Mouse (Mus musculus) erythroblast, adult 5-6 weeks (primary cell): ENCODE data around the gene Sumo3. TPM values are rescaled to one million over a fixed set of nuclear protein-coding genes. Genes with fewer than 3 reads are reported as not detected.

Source experiments
- ATAC-seq: replicated peaks from 2 replicates; pipeline ENCODE4 v1.8.0; 2016; ENCODE audit warnings: moderate number of reproducible peaks, mild to moderate bottlenecking, moderate TSS enrichment, inconsistent platforms; ENCODE audit not compliant: poor library complexity, low FRiP score, severe bottlenecking
- total RNA-seq, 2 experiments: library from RNA; stranded (forward) in 1 of 2; stranded (reverse) in 1 of 2; fragments of 150-400 nt in 1 of 2; fragments of 200-764, 138-1000 nt in 1 of 2; gene quantifications; 2 replicates each; pipeline versions ENCODE4 v1.2.3 to v1.2.4; 2015 to 2017; ENCODE audit warnings: low replicate concordance in 2 of 2

Gene Sumo3
- 6.3 and 20.2 TPM in 2 replicates for total RNA-seq (2015; ENCODE audit: low replicate concordance)
- total RNA-seq (2017; ENCODE audit: low replicate concordance), result 30.7 and 32.1 TPM in 2 replicates

DNA sequence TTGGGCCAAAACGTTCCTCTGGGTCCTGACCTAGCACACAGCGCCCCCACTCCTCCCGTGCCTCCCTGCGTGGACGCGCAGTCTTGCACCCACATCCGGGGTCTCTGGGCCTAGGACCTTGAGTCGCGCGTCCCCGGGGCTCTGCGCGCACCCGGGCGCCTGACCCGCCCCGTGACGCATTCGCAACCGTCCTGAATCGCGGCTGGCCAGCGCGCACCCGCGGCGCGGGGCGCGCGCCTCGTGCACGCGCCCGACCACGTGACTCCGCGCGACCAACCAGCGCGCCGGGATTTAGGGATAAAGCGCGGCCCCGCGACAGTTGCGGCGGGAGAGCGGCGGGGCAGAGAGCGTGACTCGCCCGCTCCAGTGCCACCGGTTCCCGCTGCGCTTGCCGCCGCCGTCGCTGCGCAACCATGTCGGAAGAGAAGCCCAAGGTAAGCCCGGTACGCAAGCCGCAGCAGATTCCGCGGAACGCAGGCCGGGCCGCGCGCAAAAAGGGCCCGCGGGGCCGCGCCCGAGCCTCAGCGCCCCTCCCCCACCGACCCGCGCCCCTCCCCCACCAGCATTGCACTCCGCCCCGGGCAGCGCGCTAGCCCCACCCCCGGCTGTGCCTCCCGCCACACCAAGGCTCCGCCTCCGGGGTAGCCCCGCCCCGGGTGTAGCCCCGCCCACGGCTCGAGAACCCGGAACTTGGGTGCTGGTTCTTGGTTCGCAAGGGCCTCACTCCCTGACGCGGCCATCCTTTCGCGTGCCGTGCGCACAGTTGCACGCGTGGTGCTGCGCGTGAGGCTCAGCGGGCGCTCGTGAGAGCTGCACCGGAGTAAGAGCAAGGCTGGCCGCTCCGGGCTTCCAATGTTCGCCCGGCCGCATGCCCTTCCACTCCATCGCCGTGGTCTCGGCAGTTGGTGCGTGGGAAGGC, at the start of gene Sumo3, which contains the start of gene Gm49325:
Gene Sumo3, plus strand, starts transcription at position 190 of the 919 bp plus-strand sequence.
Gene Gm49325, plus strand, starts transcription at position 290 of the 919 bp plus-strand sequence.
- ATAC-seq, result peak; percentile 92

DNA sequence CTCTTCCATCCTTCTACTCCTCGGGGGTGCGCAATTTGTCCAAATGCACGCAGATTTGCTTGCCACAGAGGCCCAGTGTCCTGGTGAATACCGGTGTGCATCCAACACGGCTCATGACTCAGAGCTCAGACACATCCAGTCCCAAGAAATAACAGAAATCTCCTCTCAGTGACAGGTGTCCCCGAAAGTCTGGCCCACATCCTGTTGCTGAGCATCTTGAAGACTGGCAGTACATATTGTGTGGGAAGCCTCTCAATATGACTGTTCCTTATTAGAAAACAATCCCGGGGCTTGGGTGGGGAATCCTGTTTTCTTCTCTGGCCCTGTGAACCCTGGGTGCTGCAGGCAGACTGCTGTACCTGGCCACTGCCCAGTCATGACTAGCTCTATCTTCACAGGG, 49.3 kb upstream of the Sumo3 start:
- ATAC-seq, result no peak

DNA sequence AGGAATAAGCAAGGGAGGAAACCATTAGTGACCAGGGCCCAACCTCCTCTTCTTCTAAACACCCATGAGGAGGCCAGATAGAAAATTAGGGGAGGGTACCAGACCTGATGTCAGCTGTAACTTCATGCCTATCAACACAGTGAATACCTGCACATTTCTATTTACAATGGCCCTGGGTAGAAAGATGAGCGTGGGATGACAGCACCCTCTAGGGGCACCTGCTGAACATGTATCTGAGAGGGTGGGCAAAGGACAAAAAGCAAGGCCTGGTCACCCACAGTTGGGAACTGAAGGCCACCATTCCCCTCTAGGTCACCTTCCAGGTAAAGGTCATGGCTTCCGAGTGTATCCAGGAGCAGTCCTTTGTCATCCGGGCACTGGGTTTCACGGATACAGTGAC, 48.3 kb upstream of the Sumo3 start:
- no peak for ATAC-seq

DNA sequence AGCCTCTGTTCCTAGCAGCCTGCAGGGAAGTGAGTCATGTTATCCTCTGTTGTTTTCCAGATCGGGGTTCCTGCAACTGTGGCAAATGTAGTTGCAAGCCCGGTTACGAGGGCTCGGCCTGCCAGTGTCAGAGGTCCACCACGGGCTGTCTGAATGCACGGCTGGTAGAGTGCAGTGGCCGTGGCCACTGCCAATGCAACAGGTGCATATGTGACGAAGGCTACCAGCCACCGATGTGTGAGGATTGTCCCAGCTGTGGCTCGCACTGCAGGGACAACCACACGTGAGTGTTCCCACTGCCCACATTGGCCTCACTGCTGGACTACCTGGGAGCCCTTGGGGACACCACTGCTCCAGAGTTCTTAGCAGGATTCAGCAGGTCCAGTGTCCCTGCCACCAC, 45.8 kb upstream of the Sumo3 start:
- ATAC-seq, result no peak

DNA sequence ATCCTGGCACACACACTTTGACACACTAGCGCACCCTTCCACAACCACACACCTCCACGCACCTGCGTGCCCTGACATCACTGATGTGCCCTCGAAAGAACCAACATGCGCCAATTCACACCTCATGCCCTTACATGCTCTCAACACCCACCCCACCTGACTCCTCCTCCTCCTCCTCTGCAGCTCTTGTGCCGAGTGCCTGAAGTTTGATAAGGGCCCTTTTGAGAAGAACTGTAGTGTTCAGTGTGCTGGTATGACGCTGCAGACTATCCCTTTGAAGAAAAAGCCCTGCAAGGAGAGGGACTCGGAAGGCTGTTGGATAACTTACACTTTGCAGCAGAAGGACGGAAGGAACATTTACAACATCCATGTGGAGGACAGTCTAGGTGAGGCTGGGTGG, 45.1 kb upstream of the Sumo3 start:
- ATAC-seq, result 0 out of 2 replicates have a peak, but pooled peaks have one; percentile 36

DNA sequence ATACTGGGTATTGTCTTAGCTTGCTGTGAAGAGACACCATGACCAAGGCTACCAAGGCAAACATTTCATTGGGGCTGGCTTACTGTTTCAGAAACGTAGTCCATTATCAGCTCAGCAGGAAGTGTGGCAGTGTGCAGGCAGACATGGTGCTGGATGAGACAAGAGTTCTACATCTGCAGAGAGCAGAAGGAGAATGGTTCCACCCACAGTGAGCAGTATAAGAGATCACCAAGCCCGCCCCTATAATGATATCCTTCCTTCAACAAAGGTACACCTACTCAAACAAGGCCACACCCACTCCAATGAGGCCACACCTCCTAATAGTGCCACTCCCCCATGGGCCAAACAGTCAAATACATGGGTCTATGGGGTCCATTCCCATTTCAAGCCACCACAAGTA, 44.4 kb upstream of the Sumo3 start:
- ATAC-seq, result no peak

DNA sequence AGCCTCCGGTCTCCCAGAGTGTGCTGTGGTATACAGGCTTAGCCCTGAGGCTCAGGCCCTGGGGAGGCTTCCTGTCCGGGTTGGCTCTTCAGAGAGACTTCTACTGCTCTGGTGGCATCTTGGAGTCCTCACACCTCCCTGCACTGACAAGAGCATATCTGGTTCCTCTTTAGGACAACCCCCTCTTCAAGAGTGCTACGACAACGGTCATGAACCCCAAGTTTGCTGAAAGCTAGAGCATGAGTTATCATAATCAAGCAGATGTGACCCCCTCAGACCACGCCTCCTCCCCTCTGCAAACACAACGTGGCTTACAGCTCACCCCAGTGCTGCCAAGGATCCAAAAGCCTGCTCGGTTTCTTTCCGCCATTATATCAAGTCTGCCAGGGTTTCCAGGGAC, 40.9 kb upstream of the Sumo3 start:
- no peak for ATAC-seq

DNA sequence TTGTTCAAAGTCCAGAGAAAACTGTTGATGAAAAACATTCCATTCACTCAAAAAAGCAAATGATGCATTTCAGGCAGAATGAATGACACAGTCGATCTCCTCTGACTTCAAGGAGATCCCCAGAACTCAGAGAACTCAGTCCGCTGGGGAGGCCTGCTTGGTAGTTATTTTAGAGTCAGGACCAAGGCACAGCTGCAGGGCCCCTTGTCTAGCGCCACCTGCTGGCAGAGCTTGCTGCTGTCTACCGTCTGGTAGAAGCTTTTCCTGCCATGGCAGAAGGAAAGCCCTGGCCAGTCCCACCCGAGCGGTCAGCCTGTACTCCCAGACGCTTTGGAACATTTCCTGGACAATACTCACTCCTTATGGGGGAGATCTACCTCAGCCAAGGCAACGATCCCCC, 39.2 kb upstream of the Sumo3 start:
- peak; percentile 79 for ATAC-seq

DNA sequence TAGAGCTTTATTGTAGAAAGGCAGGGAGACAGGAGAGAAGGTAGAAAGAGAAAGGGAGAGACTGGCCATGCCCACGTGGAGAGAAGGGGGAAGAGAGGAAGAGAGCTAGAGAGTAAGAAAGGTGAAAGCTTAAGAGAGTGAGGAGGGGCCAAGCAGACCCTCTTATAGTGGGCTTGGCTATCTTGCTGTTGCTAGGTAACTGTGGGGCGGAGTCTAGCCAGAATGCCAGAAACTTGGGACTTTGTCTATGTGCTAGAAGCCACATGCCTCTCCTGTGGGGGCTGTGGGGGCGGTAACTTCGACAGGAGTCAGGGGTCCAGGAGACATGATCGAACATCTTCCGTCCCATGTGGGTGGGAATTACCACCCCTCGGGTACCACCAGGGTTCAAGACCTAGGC, 36.4 kb upstream of the Sumo3 start:
- ATAC-seq, result no peak

DNA sequence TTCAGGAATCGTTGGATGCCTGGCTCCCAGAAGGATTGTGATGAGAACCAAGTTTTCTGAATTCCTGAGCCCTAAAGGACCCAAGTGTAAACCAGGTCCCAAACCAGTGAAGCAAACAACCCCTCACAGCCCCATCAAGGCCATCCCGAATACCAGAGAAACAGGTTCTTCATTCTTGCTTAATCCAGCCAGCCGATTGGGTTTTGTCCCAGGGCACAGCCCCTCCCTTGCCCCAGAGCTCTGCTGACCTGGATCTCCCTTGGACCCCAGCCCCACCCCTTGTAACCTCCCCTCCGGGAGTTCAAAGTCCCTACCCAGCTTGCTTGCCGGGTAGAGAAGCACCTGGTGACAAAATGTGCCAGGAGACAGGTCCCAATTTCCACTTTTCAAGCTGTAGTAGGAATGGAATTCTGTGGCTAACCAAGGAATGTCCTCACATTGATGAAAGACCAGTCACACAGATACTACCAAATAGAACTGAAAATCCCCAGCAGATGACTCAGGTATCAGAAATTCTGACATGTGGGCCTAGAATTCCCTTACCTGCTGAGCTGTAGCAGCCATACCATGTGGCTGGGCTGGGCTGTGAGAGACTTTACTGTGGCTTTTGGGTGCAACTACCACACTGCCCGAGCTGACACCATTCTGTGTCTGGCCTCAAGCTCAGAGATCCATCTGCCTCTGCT, 35.8 kb upstream of the Sumo3 start:
- ATAC-seq, result no peak

DNA sequence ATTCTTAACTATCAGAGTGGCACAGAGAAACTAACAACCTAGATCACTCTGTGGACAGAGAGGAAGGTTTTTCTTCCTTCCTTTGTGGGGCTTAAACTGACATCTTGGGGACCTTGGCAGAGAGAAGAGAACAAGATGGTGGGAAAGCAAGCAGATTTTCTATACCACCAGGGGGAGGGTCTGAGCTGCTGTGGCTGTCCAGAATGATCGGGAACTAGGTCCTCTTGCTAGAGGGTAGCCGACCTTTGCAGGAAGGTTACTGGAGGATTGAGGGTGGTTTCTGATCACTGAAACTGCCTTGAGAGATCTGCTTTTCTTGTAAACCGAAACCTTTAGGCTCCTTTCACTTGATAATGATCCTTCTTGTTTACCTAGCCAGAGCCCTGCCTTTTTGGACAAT, 33.7 kb upstream of the Sumo3 start:
- ATAC-seq, result no peak

DNA sequence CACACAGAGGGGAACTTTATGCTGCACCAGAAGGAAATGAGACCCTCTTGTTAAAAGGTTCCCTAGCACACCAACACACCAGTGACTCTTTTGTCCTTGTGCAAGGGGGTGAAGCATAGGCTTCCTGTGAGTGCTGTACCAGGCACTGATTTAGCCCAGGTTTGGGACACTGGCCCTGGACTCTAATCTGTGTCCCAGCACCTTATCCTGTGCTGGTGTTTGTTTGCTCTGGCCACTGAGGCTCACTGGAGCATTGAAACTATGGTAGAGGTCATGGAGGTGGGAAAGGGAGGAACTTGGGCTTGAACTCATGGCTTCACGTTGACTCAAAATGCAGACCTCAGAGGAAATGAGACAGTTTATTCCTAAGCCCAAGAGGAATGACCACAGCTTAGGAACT, 32.7 kb upstream of the Sumo3 start:
- no peak for ATAC-seq

DNA sequence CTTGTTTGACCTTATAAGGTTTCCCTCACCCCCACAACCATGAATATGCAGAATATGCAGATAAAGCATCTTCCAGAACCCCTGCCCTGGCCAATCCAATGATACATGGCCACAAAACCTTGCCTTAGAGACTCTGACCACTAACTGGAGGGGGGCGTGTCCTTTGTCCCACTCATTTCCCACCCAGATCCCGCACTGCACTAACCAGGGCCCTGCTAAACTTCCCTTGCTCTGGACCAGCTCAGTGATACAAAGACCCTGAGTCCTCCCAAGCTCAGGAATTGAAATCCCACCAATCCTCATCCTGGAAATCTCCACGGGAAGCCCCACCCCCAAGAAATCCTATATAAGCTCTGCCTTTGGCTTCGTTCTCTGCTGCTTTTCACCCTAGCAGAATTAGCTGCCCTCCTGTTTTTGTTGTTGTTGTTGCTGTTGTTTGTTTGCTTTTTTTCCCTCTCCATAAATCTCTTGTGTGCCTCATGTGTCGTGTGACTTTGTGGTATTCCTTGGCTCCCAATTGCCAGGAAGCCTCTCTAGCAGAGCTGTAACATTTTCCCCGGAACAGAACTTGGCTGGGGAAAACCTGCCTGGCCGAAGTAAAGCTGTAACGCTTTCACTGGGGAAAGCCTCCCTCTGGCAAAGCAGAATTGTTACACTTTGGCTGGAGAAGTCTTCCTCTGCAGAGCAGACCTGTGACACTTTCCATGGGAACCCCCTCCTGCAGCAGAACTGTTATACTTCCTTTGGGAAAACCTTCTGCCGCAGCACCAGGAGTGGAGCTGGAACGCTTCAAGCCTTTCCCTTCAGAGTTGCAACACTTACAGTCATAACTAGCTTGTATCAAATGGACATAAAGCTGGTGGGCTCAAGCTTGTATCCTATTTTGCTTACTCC, 25.6 kb upstream of the Sumo3 start:
- no peak for ATAC-seq

DNA sequence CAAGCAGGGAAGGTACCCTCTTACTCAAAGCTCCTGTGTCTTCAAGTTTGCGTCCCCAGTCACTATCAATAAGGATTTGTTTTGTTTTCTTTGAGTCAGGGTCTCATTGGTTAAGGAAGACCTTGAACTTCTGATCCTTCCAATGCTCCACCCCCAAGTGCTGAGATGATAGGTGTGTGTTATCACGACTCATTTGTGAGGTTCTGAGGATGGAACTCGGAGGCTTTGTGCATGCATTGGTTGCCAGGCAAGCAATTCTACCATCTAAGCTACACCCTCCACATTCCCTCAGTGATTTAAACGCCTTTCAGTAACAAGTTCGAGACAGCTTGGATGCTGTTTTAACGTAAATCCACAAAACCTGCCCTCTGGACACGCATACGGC, 24.9 kb upstream of the Sumo3 start:
- ATAC-seq, result peak; percentile 4; the same call in 1 of the 2 replicates

DNA sequence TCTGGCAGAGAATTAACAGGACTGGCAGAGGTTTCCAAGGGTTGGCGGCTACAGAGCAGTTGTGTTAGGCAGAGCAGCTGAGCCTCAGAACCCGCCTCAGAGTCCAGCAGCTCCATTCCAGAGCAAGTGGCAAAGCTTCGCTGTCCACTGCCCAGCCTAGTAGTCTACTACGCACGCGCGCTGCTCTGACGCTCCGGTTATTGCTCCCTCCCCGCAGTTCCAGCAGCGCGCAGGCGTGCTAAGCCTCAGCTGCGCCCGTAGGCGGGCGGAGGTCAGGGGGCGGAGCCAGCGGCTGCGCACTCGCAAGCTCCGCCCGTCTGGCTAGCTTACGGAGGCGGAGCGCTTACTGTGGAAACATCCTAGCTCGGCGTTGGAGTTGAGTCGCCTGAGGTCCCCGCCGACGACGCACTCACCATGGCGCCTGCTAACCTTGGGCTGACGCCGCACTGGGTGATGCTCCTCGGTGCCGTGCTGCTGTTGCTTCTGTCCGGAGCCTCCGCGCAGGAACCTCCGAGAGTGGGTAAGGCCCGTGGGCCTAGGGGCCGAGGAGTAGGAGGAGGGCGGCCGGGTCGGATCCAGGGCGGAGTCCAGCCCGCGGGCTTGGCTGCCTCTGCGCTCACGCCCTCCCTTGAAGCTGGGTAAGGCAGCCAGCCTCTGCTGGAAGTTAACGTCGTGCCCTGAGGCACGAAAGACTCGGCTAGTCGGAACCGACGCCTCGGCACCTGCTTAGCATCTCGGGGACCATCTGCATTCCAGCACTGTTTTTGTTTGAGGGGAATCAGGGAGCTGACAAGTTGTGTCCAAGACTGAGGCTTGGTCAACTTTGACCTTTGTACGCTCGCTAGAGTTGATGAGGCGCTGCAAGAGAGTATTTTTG, 24.3 kb upstream of the Sumo3 start, which contains the start of gene Pttg1ip:
Gene Pttg1ip, plus strand, starts transcription at position 313 of the 877 bp plus-strand sequence.
- peak; percentile 95 for ATAC-seq

DNA sequence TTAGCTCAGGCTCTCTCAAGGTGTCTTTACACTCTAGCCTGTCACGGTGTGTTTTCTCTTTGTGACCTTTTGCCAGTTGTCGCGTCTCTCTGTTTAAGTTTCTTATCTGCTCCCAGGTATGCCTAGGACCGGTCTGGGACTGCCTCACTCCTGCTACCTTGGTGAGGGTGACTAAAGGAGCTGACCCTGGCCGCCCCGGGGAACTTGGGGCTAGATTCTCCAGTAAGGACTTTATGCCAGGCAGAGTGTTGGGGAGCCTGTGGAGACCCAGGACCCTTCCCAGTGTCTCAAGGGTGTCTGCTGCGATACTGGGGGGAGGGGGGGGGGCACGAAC, 23.6 kb upstream of the Sumo3 start:
- no peak for ATAC-seq

DNA sequence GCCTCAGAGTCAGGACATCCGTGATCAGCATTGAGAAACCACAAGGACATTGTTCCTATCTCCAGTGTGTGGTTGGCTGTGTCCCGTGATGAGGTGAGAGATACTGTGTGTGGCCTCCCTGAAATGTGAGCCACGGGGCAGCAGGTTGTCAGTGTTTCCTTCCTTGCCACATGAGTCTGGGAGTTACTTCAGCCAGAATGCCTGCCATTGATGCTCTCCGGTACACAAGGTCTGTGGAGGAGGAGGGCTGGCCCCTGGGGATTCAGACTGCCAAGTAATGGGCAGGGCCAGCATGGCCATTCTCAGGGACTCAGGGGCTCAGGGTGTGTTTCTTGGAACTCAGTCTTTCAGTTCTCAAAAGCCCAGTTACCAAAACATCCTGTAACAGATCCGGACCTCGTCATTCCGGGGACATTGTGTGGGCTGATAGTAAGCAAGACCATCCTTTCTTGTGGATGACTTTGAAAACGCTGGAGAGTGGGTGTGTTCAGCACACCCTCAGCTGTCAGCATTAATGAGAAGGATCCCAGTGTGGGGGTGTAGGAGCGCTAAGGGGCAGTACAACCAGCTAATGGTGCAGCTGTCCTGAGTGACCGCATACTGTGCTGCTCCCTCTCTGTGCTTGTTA, 22.0 kb upstream of the Sumo3 start:
- ATAC-seq, result no peak

DNA sequence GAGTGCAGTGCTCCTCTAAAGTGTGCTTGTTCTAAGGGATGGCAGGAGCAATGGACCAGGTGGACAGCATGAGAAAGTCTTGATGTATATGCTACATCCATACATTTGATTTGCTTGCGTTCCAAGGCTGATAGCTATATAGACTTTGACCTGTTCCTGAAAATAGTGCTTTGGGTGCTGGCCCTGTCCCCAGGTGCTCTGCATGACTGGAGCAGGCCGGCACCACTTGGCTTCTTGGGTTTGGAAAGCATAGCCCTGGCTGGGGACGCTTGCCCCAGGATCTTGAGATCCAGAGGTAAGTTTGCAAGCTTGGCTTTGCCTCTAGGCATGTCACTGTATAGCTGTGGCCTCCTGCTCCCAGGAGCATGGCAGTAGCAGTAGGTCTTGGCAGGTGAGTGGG, 19.3 kb upstream of the Sumo3 start:
- no peak for ATAC-seq
